Mouse (Mus musculus) layer of hippocampus, adult 6 months (tissue): ENCODE data around the gene Armh3. TPM values are rescaled to one million over a fixed set of nuclear protein-coding genes. Genes with fewer than 3 reads are reported as not detected.

Experiments used
- long read RNA-seq, 2 experiments: library from polyadenylated mRNA; unstranded; transcript quantifications; one replicate each; pipeline ENCODE4 v2.0.0; 2019 to 2020
- polyA plus RNA-seq: library from polyadenylated mRNA; unstranded; fragments of <200 nt; fragmentation: Nextera tagmentation; gene quantifications from 2 replicates; pipeline ENCODE4 v1.2.3, GENCODE M21; 2021

The Armh3 gene
- polyA plus RNA-seq = 7.1 and 8.1 TPM in 2 replicates
- long read RNA-seq, experiment 1, partial matches to known transcripts = 2 of 5 reads
- long read RNA-seq, experiment 1, other reads (novel, unspliced or antisense) = 1 of 5 reads
- long read RNA-seq, experiment 2, transcript Armh3-201 (26 exons, 3,676 nt) = major isoform, 39 of 65 reads
- long read RNA-seq, experiment 2, partial matches to known transcripts = 9 of 65 reads
- long read RNA-seq, experiment 2, other reads (novel, unspliced or antisense) = 14 of 65 reads

GRCm38 (mm10) chr19:45997785-45998693 lies at the start of gene Armh3:
TSS of gene Armh3 (minus strand) at chr19:45998488.

GRCm38 (mm10) chr19:46044993-46045695 lies 46.9 kb upstream of the Armh3 start, which contains the start of gene Ldb1:
TSS of gene Ldb1 (minus strand) at chr19:46045214.

GRCm38 (mm10) chr19:46044271-46044992 lies 46.1 kb upstream of the Armh3 start, which contains the start of gene Pprc1:
TSS of gene Pprc1 (plus strand) at chr19:46044886.

GRCm38 (mm10) chr19:46003371-46004226 lies 5.3 kb upstream of the Armh3 start, which contains the start of gene Hps6:
TSS of gene Hps6 (plus strand) at chr19:46003508.

GRCm38 (mm10) chr19:45815831-45816405 lies 182.4 kb downstream of the Armh3 start, which contains the start of gene Kcnip2:
TSS of gene Kcnip2 (minus strand) at chr19:45816061.

GRCm38 (mm10) chr19:45783181-45783932 lies 214.9 kb downstream of the Armh3 start, which contains the start of gene Mgea5:
TSS of gene Mgea5 (minus strand) at chr19:45783837.

Other genes starting within 250 kb of the Armh3 start
- 6.0 and 6.1 TPM in 2 replicates for gene Npm3, start 248.9 kb downstream of the Armh3 start, polyA plus RNA-seq
- 22.7 and 25.1 TPM in 2 replicates for gene Mgea5, start 214.7 kb downstream of the Armh3 start, polyA plus RNA-seq
- gene Kcnip2, start 182.4 kb downstream of the Armh3 start, polyA plus RNA-seq = 35.9 and 38.2 TPM in 2 replicates
- gene Hps6, start 5.0 kb upstream of the Armh3 start, polyA plus RNA-seq = 6.0 and 6.3 TPM in 2 replicates
- gene Pprc1, start 46.4 kb upstream of the Armh3 start, polyA plus RNA-seq = 5.6 and 6.1 TPM in 2 replicates
- 5.2 and 5.9 TPM in 2 replicates for gene Ldb1, start 46.7 kb upstream of the Armh3 start, polyA plus RNA-seq
- 50.3 and 59.5 TPM in 2 replicates for gene Nolc1, start 77.4 kb upstream of the Armh3 start, polyA plus RNA-seq
- gene Elovl3, start 133.4 kb upstream of the Armh3 start, polyA plus RNA-seq = not detected in 2 replicates
- gene Pitx3, start 149.8 kb upstream of the Armh3 start, polyA plus RNA-seq = not detected in 2 replicates
- gene Gbf1, start 154.0 kb upstream of the Armh3 start, polyA plus RNA-seq = 36.0 and 39.2 TPM in 2 replicates